Mouse (Mus musculus): ENCODE results near the gene Supt6. TPM values are rescaled to one million over a fixed set of nuclear protein-coding genes. Genes with fewer than 3 reads are reported as not detected.
"Not testable (repeated sequence)": the region's sequence is repeated elsewhere in the genome, so short reads cannot be mapped to it uniquely, and the experiment has no call there.

Gene Supt6
- total RNA-seq, 2 experiments from 2014 or later: 132 to 137 TPM

- H3K27ac ChIP-seq: peak within 1 kb of the TSS; percentile 95
- no peak for TF ChIP-seq CTCF (conservative IDR thresholded peaks at IDR 0.05)
- peak; percentile 76 to 79 for DNase-seq (ENCODE audit: low spot score in 2 of 2)
- peak within 1 kb of the TSS; percentile 79 for H3K4me3 ChIP-seq
These were observed 57.2 kb downstream of the Supt6 start, which contains the start of gene Rab34 for GRCm38 (mm10) chr11:78188331-78189233. Rab34 (plus strand) TSS chr11:78188430.

DNA sequence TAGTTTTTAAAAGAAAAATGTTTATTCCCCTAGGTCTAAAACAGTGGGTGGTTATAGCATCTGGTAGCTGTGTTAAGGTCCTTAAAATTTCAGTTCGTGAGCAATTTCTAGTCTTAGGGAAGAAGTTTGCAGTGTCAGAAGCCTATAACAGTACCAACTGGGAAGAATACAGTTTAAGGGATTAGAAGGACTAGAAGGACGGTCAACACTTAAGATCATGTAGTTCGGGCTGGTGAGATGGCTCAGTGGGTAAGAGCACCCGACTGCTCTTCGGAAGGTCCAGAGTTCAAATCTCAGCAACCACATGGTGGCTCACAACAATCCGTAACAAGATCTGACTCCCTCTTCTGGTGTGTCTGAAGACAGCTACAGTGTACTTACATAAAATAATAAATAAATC, 61.1 kb downstream of the Supt6 start:
- DNase-seq (ENCODE audit: low spot score in 2 of 2); H3K4me3 ChIP-seq; H3K27ac ChIP-seq: not testable (repeated sequence)

GRCm38 (mm10) chr11:78183884-78184514, 61.8 kb downstream of the Supt6 start:
- no peak for TF ChIP-seq CTCF (conservative IDR thresholded peaks at IDR 0.05)
- Histone ChIP-seq H3K27ac (peak overlapping the region; percentile 97), H3K4me3 (peak overlapping the region; percentile 100)
- no peak for DNase-seq (ENCODE audit: low spot score in 2 of 2)

GRCm38 (mm10) chr11:78182961-78183844, 62.6 kb downstream of the Supt6 start, which contains the start of gene Rpl23a:
Rpl23a (minus strand) TSS chr11:78183584.
- peak; percentile 64 for TF ChIP-seq CTCF (conservative IDR thresholded peaks at IDR 0.05)
- peak within 1 kb of the TSS; percentile 100 for H3K4me3 ChIP-seq

DNA sequence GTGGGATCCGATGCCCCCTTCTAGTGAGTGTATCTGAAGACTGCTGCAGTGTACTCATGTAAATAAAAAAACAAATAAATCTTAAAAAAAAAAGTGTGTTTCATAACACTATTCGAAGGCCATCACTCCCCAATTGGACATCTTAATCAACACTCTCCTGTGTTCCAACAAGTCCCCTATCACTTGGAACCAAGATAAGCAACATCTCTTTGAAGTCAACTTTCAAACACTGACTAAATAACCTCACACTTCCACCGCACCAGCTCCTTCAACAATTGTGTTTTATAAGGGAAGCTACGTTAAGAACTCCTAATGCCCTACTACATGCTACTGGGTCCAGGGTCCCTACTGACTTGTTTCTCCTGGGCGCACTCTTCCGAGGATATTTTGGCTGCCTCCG, 63.3 kb downstream of the Supt6 start:
- DNase-seq (ENCODE audit: low spot score in 2 of 2): no peak
- peak overlapping the region; percentile 100 for H3K4me3 ChIP-seq
- TF ChIP-seq CTCF (conservative IDR thresholded peaks at IDR 0.05): no peak
- peak overlapping the region; percentile 97 for H3K27ac ChIP-seq

More at GRCm38 (mm10) chr11:78182961-78183844, 62.6 kb downstream of the Supt6 start, which contains the start of gene Rpl23a:
- peak; percentile 82 to 91 for DNase-seq (ENCODE audit: low spot score in 2 of 2)
- H3K27ac ChIP-seq: peak within 1 kb of the TSS; percentile 97

DNA sequence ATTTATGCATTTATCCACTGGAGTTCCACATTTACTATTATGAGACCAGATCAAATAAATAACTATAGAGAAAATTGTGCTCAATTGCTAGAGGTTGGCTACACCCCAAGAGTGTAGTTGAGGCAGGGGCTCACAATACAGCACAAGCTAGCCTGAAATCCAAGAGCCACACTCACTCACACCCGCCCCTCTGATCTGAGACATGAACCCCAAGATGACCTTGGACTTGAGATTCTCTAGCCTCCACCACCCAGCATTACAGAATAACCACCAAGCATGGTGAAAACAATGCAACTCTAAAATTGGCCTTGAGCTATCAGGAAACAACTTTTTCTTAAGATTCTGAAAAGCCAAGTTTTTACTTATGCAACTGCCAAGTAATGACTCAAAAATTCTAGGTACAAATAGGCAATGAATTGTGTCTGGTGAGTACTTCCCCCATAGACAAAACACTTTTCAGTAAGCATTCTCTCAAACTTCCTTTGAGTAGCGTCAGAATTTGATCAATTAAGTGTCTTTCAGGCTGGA, 63.9 kb downstream of the Supt6 start:
- no peak for TF ChIP-seq CTCF (conservative IDR thresholded peaks at IDR 0.05)
- DNase-seq (ENCODE audit: low spot score in 2 of 2): no peak
- no peak overlapping the region; the same call in 1 of the 2 replicates for H3K27ac ChIP-seq
- H3K4me3 ChIP-seq: peak overlapping the region; percentile 100

DNA sequence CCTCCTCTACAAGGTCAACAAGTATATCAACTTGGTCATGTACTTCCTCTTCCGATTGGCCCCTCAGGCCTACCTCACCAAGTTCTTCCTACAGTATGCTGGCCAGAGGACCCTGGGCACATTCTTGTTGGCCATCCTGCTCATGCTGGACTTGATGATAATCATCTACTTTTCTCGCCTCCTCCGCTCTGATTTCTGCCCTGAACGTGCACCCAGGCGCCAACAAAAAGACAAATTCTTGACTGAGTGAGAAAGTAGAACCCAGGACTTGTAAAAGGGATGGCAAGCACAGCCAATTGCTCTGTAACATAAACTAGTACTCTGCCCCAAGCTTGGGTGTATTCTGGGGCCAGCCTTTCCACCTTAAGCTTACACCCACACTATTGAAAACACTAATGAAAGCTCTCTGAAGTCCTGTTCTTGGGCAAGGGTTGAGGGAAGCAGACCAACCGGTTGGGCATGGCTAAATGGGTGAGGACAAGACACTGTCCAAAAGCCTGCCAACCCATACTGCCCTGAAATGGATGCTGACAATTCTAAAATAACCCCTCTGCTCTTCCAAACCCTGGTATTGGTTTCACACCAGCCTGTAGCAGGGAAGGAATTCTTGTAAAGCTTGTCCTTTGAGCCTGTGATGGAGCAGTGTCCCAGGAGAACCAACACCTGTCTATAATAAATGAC, 65.6 kb downstream of the Supt6 start:
- no peak overlapping the region; the same call in 1 of the 2 replicates for H3K4me3 ChIP-seq
- DNase-seq (ENCODE audit: low spot score in 2 of 2): no peak
- TF ChIP-seq CTCF (conservative IDR thresholded peaks at IDR 0.05): no peak

DNA sequence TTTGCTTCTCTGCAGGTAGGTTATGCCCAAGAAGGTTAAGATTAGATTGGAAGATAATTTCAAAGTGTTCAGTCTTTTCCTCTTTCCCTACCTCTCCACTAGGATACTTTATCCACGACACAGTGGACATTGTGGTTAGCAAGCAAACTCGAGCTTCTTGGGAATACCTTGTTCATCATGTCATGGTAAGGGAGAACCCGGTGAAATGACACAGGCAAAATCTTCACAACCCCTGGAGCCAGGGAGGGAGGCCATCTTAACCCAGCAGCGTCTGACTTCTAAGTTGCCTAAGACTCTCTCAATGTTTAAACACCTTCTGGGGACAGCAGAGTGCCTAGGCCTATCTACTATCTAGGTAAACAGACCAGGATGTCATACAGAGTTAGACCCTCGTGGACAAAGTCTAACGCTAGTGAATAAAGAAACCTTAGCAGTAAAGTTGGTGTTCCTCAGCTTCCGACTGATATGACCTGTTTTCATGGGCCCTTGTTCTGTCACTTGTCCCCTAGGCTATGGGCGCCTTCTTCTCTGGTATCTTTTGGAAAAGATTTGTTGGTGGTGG, 66.3 kb downstream of the Supt6 start:
- no peak for TF ChIP-seq CTCF (conservative IDR thresholded peaks at IDR 0.05)
- Histone ChIP-seq H3K27ac (peak overlapping the region; percentile 90), H3K4me3 (peak overlapping the region; percentile 62)
- no peak for DNase-seq (ENCODE audit: low spot score in 2 of 2)

More for the DNA sequence above, 65.6 kb downstream of the Supt6 start:
- no peak overlapping the region for H3K27ac ChIP-seq

DNA sequence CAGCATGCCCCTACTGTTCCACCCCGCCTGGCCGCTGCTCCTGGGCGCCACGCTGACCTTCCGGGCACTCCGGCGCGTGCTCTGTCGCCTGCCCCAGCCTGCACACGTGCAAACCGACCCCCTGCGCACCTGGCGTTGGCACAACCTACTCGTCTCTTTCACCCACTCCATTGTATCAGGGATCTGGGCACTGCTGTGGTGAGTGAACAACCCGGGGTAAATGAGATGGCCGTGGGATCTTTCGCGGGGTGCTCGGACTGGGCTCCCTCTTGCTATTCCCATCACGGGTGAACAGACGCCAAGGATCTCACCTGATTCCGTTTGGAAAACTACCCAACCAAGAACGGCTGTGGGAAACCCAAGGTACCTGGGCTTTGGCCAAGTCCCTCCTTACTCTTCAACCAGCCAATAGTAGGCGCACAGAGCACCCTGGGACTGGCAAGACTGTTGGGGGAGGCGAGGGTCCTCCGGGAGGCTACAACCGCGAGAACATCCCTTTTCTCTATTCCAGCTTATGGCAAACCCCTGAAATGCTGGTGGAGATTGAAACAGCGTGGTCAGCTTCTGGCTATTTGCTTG, 66.8 kb downstream of the Supt6 start:
- H3K4me3 ChIP-seq: peak overlapping the region; percentile 62
- DNase-seq (ENCODE audit: low spot score in 2 of 2): peak in 1 of 2 experiments; percentile 51
- no peak for TF ChIP-seq CTCF (conservative IDR thresholded peaks at IDR 0.05)
- peak overlapping the region; percentile 90 for H3K27ac ChIP-seq

DNA sequence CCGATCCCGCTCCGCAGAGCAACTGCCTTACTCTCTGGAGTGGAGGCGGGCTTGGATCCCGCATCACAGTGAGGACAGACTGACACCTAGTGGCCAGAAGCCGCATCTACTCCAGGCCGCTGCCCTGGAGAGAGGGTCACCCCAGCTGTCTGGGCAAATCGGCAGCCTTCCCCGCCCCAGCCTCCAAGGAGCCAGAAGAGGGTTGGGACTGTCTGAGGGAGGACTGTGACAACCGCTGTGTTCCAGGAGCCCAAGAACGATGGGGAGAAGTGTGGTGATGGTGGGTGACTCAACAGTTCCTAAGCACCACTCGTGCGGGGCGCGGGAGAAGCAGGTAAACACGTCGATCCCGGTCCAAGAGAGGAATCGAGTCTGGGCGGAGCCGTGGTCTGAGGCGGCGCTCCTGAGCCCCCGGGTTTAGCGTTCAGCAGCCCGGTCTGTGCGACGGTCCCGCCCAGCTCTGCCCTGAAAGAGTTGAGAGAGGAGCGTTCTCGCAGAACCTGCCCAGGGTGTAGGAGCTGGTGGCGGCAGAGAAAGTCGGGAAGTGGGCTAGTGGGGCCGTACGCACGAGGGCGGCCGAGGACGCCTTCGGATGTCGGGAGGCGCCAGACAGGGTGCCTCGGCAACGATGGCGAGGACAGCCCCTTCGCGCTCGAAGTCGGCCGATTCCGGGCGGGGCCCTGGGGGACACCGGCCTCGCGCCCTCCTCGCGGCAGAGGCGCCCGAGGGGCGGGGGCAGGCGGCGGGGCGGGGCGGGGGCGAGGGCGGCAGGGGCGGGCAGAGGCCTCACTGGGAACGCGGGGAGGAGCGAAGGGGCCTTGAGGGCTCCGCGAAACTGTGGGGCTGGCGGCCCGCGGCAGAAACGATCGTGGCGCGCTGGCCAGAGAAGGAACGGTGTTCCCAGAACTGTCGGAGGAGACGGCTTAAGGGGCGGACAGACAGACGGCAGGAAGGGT, 67.6 kb downstream of the Supt6 start:
- peak overlapping the region; percentile 90 for H3K27ac ChIP-seq
- peak; percentile 88 to 93 for DNase-seq (ENCODE audit: low spot score in 2 of 2)
- TF ChIP-seq CTCF (conservative IDR thresholded peaks at IDR 0.05): peak; percentile 99

More for the DNA sequence above, 67.6 kb downstream of the Supt6 start:
- peak overlapping the region; percentile 62 for H3K4me3 ChIP-seq
